Mouse (Mus musculus): ENCODE data around the gene Lrp6. TPM values are rescaled to one million over a fixed set of nuclear protein-coding genes. Genes with fewer than 3 reads are reported as not detected.
A peak's percentile ranks its signal among the peaks of the same experiment; 100 is the strongest.

Lrp6 gene
- polyA plus RNA-seq (2012; rRNA removed), result 3.9 and 6.2 TPM in 2 replicates
- 6.9 and 8.5 TPM in 2 replicates for polyA plus RNA-seq (2014; fragmentation: Nextera tagmentation; extraction: Ambion mirVana)

- no peaks in the 10 kb centered on the region for H3K27me3 ChIP-seq (ENCODE audit: control insufficient read depth, insufficient read depth, low read length)
- no peaks in the 10 kb centered on the region for H3K36me3 ChIP-seq (replicated peaks; ENCODE audit: control insufficient read depth, insufficient read depth, low read depth)
- WGBS (ENCODE audit: insufficient replicate concordance), result under 1% methylated on average over 91 of the region's 99 CpGs
- DNase-seq (ENCODE audit: low read depth in 3 of 3, low spot score in 3 of 3) (peak; percentile 56 to 64 (median 59)), ATAC-seq (ENCODE audit: insufficient read depth) (peak; percentile 88)
- H3K9ac ChIP-seq (replicated peaks), result peak within 1 kb of the TSS; percentile 78
- peak within 1 kb of the TSS; percentile 75 to 98 for H3K4me3 ChIP-seq (ENCODE audit: insufficient read depth in 1 of 2, low read depth in 2 of 2, low read length in 2 of 2)
- H3K4me2 ChIP-seq (ENCODE audit: low read depth), result peak within 1 kb of the TSS; percentile 84
- H3K9me3 ChIP-seq (ENCODE audit: control insufficient read depth, low read length), result no peaks in the 10 kb centered on the region
- TF ChIP-seq EP300 (IDR thresholded peaks at IDR 0.05; ENCODE audit: low read depth) (no peak), CTCF (IDR thresholded peaks at IDR 0.05; ENCODE audit: low read depth) (no peak)
- peaks cover 0 to 13% of the 10 kb centered on the region in 2 experiments for H3K4me1 ChIP-seq (replicated peaks; ENCODE audit: control insufficient read depth in 2 of 2, insufficient read depth in 2 of 2, low read length in 1 of 2)
- H3K27ac ChIP-seq, result no peak within 1 kb of the TSS; the same call in 1 of the 2 replicates
Observed at GRCm38 (mm10) chr6:134566818-134567485, at the start of gene Lrp6. TSS of gene Lrp6 (minus strand) at chr6:134566965.

DNA sequence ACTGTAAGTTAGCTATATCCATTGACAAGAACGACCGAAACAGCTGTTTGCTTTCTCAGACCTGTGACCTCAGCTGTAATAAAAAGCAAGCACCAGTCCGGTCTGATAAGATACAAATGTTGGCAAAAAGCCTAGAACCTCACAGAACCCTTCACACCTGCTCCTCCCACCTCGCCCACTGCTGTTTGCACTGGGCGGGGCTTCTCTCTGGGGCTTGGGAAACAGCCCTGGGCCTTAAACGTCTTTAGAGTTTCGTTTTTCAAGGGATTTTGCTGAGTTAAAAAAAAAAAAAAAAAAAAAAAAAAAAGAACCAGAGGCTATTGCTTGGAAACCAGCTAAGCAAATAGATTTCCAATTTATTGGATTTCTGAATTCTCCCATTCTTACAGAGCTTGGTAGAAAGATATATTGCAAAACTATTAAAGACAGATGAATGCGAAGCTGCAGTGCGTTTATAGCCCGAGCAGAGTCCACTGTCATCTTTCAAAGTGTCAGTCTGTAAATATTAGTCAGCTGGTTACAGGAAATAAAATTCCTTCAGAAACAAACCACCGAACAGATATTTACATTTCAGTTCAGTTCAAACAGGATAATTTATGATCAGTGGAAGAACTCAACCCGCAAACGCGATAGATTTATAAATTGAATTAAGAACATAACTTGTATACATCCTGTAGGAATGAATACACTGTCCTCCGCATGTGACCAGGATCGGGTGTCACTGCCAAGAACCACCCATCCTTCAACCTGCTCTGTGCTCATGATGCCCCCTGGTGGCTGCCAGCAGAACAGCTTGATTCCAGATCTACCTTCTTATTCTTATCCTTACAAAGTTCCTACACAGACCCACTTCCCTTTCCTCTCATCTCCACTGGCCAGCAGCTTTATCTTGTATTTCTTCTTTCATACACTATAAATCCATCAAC, 48.2 kb upstream of the Lrp6 start:
- peak overlapping the region in 1 of 2 experiments; percentile 36; a peak in 3 of 4 replicates for H3K4me3 ChIP-seq (ENCODE audit: insufficient read depth in 1 of 2, low read depth in 2 of 2, low read length in 2 of 2)
- DNase-seq (ENCODE audit: low read depth in 3 of 3, low spot score in 3 of 3) (peak; percentile 62 to 76 (median 66)), ATAC-seq (ENCODE audit: insufficient read depth) (peak; percentile 82)
- H3K4me1 ChIP-seq (replicated peaks; ENCODE audit: control insufficient read depth in 2 of 2, insufficient read depth in 2 of 2, low read length in 1 of 2), result peaks cover 0 to 8% of the 10 kb centered on the region in 2 experiments; a peak in 3 of 4 replicates
- H3K9me3 ChIP-seq (ENCODE audit: control insufficient read depth, low read length), result no peaks in the 10 kb centered on the region
- peak; percentile 98 for TF ChIP-seq CTCF (IDR thresholded peaks at IDR 0.05; ENCODE audit: low read depth)
- TF ChIP-seq EP300 (IDR thresholded peaks at IDR 0.05; ENCODE audit: low read depth), result no peak
- WGBS (ENCODE audit: insufficient replicate concordance), result 11% methylated on average over 16 of the region's 16 CpGs
- H3K9ac ChIP-seq (replicated peaks), result no peak overlapping the region
- no peak overlapping the region for H3K27ac ChIP-seq
- no peaks in the 10 kb centered on the region for H3K36me3 ChIP-seq (replicated peaks; ENCODE audit: control insufficient read depth, insufficient read depth, low read depth)
- H3K27me3 ChIP-seq (ENCODE audit: control insufficient read depth, insufficient read depth, low read length), result no peaks in the 10 kb centered on the region
- H3K4me2 ChIP-seq (ENCODE audit: low read depth), result peak overlapping the region; percentile 70

DNA sequence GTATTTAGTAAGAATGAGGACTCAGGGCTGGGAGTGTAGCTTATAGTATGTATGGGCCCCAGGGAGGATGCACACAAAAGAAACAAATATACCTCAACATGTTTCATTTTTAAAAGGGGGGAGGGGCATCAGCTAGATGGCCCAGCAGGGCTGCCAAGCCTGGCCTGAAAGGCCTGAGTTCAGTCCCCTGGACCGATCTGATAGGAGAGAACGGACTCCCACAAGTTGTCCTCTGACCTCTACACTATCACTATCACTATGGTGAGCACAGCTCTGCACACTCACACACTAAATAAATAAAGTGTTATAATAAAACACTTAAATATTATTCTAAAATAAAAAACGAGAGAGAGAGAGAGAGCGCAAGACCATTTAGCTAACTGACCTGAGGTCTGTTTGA, 47.6 kb upstream of the Lrp6 start:
- Histone ChIP-seq H3K36me3 (replicated peaks; ENCODE audit: control insufficient read depth, insufficient read depth, low read depth) (no peaks in the 10 kb centered on the region), H3K4me1 (replicated peaks; ENCODE audit: control insufficient read depth in 2 of 2, insufficient read depth in 2 of 2, low read length in 1 of 2) (peaks cover 0 to 8% of the 10 kb centered on the region in 2 experiments; a peak in 3 of 4 replicates), H3K4me3 (ENCODE audit: insufficient read depth in 1 of 2, low read depth in 2 of 2, low read length in 2 of 2) (no peak overlapping the region), H3K9me3 (ENCODE audit: control insufficient read depth, low read length) (no peaks in the 10 kb centered on the region), H3K27ac (no peak overlapping the region), H3K27me3 (ENCODE audit: control insufficient read depth, insufficient read depth, low read length) (no peaks in the 10 kb centered on the region), H3K9ac (replicated peaks) (no peak overlapping the region), H3K4me2 (ENCODE audit: low read depth) (no peak overlapping the region; the same call in 1 of the 2 replicates)
- TF ChIP-seq EP300 (IDR thresholded peaks at IDR 0.05; ENCODE audit: low read depth) (no peak), CTCF (IDR thresholded peaks at IDR 0.05; ENCODE audit: low read depth) (no peak)
- DNase-seq (ENCODE audit: low read depth in 3 of 3, low spot score in 3 of 3), result no peak
- peak; percentile 63 for ATAC-seq (ENCODE audit: insufficient read depth)
- 67% methylated on average over 4 of the region's 4 CpGs for WGBS (ENCODE audit: insufficient replicate concordance)

- TF ChIP-seq CTCF (IDR thresholded peaks at IDR 0.05; ENCODE audit: low read depth) (no peak), EP300 (IDR thresholded peaks at IDR 0.05; ENCODE audit: low read depth) (no peak)
- no peak for DNase-seq (ENCODE audit: low read depth in 3 of 3, low spot score in 3 of 3)
- no peaks in the 10 kb centered on the region for H3K9me3 ChIP-seq (ENCODE audit: control insufficient read depth, low read length)
- no peak for ATAC-seq (ENCODE audit: insufficient read depth)
- H3K4me2 ChIP-seq (ENCODE audit: low read depth), result no peak overlapping the region
- peaks cover 0 to 8% of the 10 kb centered on the region in 2 experiments; a peak in 3 of 4 replicates for H3K4me1 ChIP-seq (replicated peaks; ENCODE audit: control insufficient read depth in 2 of 2, insufficient read depth in 2 of 2, low read length in 1 of 2)
- no peak overlapping the region for H3K27ac ChIP-seq
- no peak overlapping the region for H3K4me3 ChIP-seq (ENCODE audit: insufficient read depth in 1 of 2, low read depth in 2 of 2, low read length in 2 of 2)
- H3K9ac ChIP-seq (replicated peaks), result no peak overlapping the region
- H3K36me3 ChIP-seq (replicated peaks; ENCODE audit: control insufficient read depth, insufficient read depth, low read depth), result no peaks in the 10 kb centered on the region
- H3K27me3 ChIP-seq (ENCODE audit: control insufficient read depth, insufficient read depth, low read length), result no peaks in the 10 kb centered on the region
- 58% methylated on average over 13 of the region's 13 CpGs for WGBS (ENCODE audit: insufficient replicate concordance)
Observed at GRCm38 (mm10) chr6:134611896-134612295, 45.1 kb upstream of the Lrp6 start.
